Mouse (Mus musculus) thymus, postnatal 0 days (tissue): ENCODE results near the gene Olfr1497. TPM values are rescaled to one million over a fixed set of nuclear protein-coding genes. Genes with fewer than 3 reads are reported as not detected.
"Not testable (repeated sequence)": the region's sequence is repeated elsewhere in the genome, so short reads cannot be mapped to it uniquely, and the experiment has no call there.

Source experiments
- DNase-seq: peaks from one replicate; pipeline ENCODE4 v3.0.0-alpha.2; 2015; ENCODE audit warnings: low spot score
- polyA plus RNA-seq: library from polyadenylated mRNA; unstranded; fragments of >200 nt; fragmentation: Nextera tagmentation; extraction: Ambion mirVana; gene quantifications from 2 replicates; pipeline ENCODE4 v1.2.1, GENCODE M21; 2015

Gene Olfr1497
- polyA plus RNA-seq = not detected in 2 replicates

GRCm38 (mm10) chr19:13798102-13798501 lies at the start of gene Olfr1497:
Olfr1497 (minus strand) TSS chr19:13798202.
- DNase-seq = no peak

- no peak for DNase-seq
Observed at GRCm38 (mm10) chr19:13830388-13830787, 32.4 kb upstream of the Olfr1497 start, which contains the start of gene Olfr1500. Olfr1500 (minus strand) TSS chr19:13830488.

GRCm38 (mm10) chr19:13828447-13828846 lies 30.4 kb upstream of the Olfr1497 start:
- no peak for DNase-seq

GRCm38 (mm10) chr19:13820847-13821246 lies 22.8 kb upstream of the Olfr1497 start:
- no peak for DNase-seq

GRCm38 (mm10) chr19:13819347-13819746 lies 21.3 kb upstream of the Olfr1497 start, which contains the start of gene Olfr1499:
Olfr1499 (minus strand) TSS chr19:13819447.
- no peak for DNase-seq

GRCm38 (mm10) chr19:13818827-13819226 lies 20.8 kb upstream of the Olfr1497 start:
- peak; percentile 2 for DNase-seq

GRCm38 (mm10) chr19:13812823-13813222 lies 14.8 kb upstream of the Olfr1497 start:
- no peak for DNase-seq

GRCm38 (mm10) chr19:13805486-13805885 lies 7.5 kb upstream of the Olfr1497 start:
- DNase-seq = not testable (repeated sequence)

GRCm38 (mm10) chr19:13777578-13777977 lies 20.4 kb downstream of the Olfr1497 start, which contains the start of gene Olfr1496:
Olfr1496 (plus strand) TSS chr19:13777878.
- no peak for DNase-seq

- no peak for DNase-seq
Observed at GRCm38 (mm10) chr19:13768565-13769276, 29.3 kb downstream of the Olfr1497 start.

GRCm38 (mm10) chr19:13764306-13764705 lies 33.7 kb downstream of the Olfr1497 start, which contains the start of gene Olfr1495:
Olfr1495 (plus strand) TSS chr19:13764606.
- DNase-seq = no peak

- no peak for DNase-seq
Observed at GRCm38 (mm10) chr19:13749366-13749765, 48.6 kb downstream of the Olfr1497 start.

Other genes starting within 250 kb of the Olfr1497 start
- gene Olfr1484, start 214.7 kb downstream of the Olfr1497 start, polyA plus RNA-seq = not detected in 2 replicates
- gene Olfr1487, start 180.8 kb downstream of the Olfr1497 start, polyA plus RNA-seq = not detected in 2 replicates
- not detected in 2 replicates for gene Olfr1489, start 166.6 kb downstream of the Olfr1497 start, polyA plus RNA-seq
- gene Olfr1490, start 147.1 kb downstream of the Olfr1497 start, polyA plus RNA-seq = not detected in 2 replicates
- gene Olfr1491, start 100.9 kb downstream of the Olfr1497 start, polyA plus RNA-seq = not detected in 2 replicates
- gene Olfr1493-ps1, start 74.9 kb downstream of the Olfr1497 start, polyA plus RNA-seq = not detected in 2 replicates
- not detected in 2 replicates for gene Olfr1494, start 58.5 kb downstream of the Olfr1497 start, polyA plus RNA-seq
- gene Olfr1495, start 33.6 kb downstream of the Olfr1497 start, polyA plus RNA-seq = not detected in 2 replicates
- not detected in 2 replicates for gene Olfr1496, start 20.3 kb downstream of the Olfr1497 start, polyA plus RNA-seq
- not detected in 2 replicates for gene Olfr1499, start 21.2 kb upstream of the Olfr1497 start, polyA plus RNA-seq
- not detected in 2 replicates for gene Olfr1500, start 32.3 kb upstream of the Olfr1497 start, polyA plus RNA-seq
- not detected in 2 replicates for gene Olfr1501, start 52.5 kb upstream of the Olfr1497 start, polyA plus RNA-seq
- gene Olfr1502, start 63.6 kb upstream of the Olfr1497 start, polyA plus RNA-seq = not detected in 2 replicates
- gene Olfr1504, start 99.7 kb upstream of the Olfr1497 start, polyA plus RNA-seq = not detected in 2 replicates
- not detected in 2 replicates for gene Olfr1505, start 115.3 kb upstream of the Olfr1497 start, polyA plus RNA-seq